Mouse (Mus musculus): Measurements from ENCODE around the gene Lrrc28.

Lrrc28 gene

GRCm38 (mm10) chr7:67645681-67646014, 580 bp upstream of the Lrrc28 start:
- DNase-seq (ENCODE audit: low read depth, low spot score): no peak

DNA sequence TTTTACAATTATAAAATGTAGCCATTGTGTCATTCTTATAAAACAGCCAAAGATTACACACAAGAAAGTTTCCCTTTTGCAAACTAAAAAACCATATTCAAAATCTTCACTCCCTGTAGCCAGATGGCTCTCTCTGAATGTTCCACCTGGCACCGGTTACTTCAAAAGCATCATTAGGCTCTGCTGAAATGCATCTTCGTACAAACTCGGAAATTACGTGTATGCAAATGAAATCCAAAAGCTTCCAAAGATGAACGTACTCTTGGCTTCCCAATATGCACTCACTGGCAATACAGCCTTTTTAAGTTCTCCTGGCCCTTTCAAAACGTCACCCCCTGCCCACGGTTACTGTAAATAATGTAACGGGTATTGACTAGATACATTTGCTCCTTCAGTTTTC, 777 bp downstream of the Lrrc28 start:
- no peak for DNase-seq (ENCODE audit: low read depth, low spot score)

DNA sequence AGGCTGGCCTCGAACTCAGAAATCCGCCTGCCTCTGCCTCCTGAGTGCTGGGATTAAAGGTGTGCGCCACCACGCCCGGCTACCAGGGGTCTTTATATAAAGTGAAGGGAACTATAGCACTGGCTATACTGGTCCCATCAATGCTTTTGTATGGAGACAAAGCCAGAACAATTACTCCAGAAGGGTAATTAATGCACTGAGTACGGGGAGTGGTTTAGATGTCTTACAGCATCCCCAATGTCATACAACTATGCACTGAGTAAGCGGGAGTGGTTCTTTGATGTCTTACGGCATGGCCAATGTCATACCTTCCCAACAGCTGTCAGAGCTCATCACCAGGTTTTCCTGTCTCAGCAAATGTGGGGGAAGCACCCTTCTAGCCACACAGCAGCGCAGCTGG, 2.1 kb downstream of the Lrrc28 start:
- DNase-seq (ENCODE audit: low read depth, low spot score): no peak

DNA sequence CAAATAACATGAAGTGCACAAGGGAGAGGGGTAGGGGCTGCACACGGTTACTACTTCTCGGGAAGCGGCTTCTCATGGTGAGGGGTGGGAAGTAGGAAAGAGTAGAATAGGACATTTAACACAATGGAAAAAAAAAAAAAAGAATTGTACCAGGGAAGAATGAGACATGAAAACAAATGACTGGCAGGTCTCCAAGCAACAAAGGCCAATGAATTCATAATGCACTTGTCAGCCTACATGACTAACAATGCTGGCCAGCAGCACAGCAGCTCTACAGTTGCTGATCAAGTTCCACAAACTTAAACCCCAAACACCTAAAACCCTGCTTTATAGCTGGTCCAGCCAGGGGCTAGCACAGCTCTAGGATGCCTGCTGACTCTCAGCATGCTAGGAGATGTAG, 6.1 kb downstream of the Lrrc28 start:
- DNase-seq (ENCODE audit: low read depth, low spot score): no peak

GRCm38 (mm10) chr7:67636161-67636560, 8.9 kb downstream of the Lrrc28 start:
- DNase-seq (ENCODE audit: low read depth, low spot score): no peak

DNA sequence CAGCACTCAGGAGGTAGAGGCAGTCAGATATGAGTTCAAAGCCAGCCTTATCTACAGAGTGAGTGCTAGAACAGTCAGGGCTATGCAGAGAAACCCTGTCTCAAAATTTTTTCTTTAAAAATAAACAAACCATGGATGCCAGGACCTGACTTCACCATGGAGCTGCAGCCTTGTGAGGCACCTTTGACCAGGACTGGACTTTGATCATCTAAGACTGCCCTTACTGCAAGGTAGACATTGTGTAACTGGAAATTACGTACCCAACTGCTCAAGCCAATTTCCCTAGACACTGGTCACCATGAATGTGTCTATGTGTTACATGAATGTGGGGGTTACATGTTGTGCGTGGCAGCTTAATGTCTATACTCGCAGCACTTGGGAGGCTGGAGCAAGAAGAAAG, 10.9 kb downstream of the Lrrc28 start:
- DNase-seq (ENCODE audit: low read depth, low spot score): no peak

GRCm38 (mm10) chr7:67632380-67632779, 12.7 kb downstream of the Lrrc28 start:
- DNase-seq (ENCODE audit: low read depth, low spot score): no peak

GRCm38 (mm10) chr7:67630817-67631216, 14.3 kb downstream of the Lrrc28 start:
- DNase-seq (ENCODE audit: low read depth, low spot score): peak; percentile 67

- DNase-seq (ENCODE audit: low read depth, low spot score): no peak
Measured at GRCm38 (mm10) chr7:67629681-67630080, 15.4 kb downstream of the Lrrc28 start.

GRCm38 (mm10) chr7:67626671-67627070, 18.4 kb downstream of the Lrrc28 start:
- no peak for DNase-seq (ENCODE audit: low read depth, low spot score)

DNA sequence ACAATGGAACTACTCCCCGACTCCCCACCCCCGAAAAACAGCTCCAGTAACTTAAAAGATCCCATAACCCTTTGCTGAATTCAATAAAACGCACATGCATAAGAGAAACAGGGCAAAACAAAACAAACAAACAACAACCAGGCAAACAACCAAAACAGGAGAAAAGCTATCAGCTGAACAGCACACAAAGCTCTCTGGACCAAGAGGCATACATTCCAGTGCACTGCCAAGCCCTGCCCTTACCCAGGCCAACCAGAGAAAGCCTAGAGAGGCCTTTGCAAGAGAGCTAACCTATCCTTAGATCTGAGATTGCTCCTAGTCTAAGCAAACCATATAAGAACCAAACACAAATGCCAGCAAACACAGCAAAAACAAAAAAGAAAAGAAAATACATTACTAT, 22.9 kb downstream of the Lrrc28 start:
- DNase-seq (ENCODE audit: low read depth, low spot score): no peak

DNA sequence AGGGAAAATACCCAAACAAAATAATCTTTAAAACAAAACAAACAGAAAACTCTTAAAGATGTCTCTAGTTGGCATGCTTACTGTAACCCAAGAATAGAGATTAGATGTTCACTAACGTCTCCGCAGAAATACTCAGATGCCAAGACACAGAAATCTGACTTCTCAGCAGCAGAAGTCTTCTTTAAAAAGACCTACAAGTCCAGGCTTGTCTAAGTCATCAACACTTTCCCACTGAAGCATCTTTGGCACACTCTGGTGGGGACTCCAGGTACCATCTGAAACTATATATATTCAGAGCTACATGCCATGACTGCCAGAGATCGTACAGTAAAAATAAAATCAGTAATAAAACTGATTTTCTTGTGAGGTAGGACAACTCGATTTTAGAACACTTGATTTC, 25.2 kb downstream of the Lrrc28 start:
- DNase-seq (ENCODE audit: low read depth, low spot score): no peak

- no peak for DNase-seq (ENCODE audit: low read depth, low spot score)
Measured at GRCm38 (mm10) chr7:67618316-67618715, 26.8 kb downstream of the Lrrc28 start.

DNA sequence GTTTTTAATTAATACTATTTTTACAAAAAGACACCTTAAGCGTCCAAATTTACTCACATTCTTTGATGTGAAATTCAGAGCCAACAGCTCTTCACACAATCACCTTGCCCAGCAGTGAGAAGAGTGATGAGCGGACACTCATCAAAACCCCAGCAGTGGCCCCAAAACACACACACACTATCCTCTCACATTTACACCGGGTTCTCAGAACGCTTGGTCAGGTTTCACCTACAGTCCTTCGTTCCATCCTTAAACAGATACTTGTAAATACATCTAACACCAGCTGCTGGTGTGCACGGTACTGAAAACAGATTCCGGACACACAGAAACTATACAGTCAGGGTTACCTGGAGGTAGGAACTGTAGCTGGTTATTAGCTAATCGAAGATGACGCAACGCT, 27.4 kb downstream of the Lrrc28 start:
- DNase-seq (ENCODE audit: low read depth, low spot score): no peak

DNA sequence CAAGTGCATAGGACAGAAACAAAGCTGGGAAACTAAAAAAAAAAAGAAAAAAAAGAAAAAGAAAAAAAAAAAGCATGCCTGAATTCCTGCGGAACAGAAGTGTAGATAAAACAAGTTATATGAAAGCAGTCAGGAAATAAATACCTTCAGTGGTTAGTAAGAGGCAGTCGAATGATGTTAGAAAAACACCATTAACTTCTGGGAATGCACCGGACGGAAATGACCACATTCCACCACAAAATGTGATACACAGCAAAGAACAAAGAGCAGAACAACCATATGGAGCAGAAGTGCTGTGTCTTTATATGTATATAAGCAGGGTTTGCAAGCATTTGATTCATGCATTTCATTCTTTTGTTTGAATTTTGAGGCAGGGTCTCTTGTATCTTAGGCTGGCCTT, 28.2 kb downstream of the Lrrc28 start:
- DNase-seq (ENCODE audit: low read depth, low spot score): no peak

DNA sequence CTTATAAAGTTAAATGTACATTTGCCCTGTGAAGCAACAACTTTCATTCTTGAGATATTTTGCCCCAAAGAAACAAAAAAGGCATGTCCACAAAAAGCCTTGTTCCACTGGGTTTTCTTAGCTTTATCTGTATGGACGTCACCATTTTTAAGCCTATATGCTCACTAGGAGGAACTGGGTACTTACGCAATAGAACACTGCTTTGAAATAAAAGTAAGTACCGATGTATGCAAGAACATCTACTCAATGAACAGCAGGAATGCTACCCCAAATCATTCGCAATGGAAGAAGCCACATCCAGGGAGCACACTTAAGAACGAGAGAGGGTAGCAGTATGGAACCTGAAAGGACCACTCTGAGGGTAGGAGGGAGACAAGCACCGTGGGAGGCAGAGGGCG, 30.6 kb downstream of the Lrrc28 start:
- no peak for DNase-seq (ENCODE audit: low read depth, low spot score)

- DNase-seq (ENCODE audit: low read depth, low spot score): no peak
Measured at GRCm38 (mm10) chr7:67613795-67614463, 31.1 kb downstream of the Lrrc28 start.

GRCm38 (mm10) chr7:67608348-67609024, 36.6 kb downstream of the Lrrc28 start:
- no peak for DNase-seq (ENCODE audit: low read depth, low spot score)

DNA sequence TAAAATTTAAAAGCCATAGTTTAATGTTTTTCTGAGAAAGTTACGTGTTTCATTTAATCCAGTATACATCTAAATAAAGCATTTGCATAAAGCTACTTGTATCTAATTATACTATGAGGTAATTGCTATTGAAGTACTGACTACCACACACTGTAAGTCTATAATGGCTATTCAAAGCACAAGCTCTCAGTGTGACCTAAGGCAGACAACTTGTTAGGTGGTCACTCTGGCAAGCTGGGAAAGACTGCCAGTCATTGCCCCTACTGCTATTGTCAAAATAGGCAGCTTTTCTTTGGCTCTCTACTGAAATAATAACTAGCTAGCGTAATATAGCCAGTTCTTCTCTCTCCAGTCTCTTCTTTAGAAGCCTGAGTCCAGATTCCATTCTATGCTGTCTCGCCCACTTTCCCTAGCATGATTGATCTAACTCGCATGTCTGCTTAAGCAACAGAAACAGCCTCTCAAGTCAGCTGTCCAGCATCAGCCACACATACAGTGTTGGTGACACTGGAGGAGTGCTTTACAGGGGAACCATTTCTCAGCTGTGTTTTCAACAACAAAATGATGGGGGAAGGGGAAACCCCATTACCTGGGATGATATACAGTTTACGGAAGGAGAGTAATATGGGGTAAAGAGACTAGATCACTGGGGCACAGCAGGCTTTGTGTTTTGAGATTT, 37.3 kb downstream of the Lrrc28 start:
- DNase-seq (ENCODE audit: low read depth, low spot score): no peak

DNA sequence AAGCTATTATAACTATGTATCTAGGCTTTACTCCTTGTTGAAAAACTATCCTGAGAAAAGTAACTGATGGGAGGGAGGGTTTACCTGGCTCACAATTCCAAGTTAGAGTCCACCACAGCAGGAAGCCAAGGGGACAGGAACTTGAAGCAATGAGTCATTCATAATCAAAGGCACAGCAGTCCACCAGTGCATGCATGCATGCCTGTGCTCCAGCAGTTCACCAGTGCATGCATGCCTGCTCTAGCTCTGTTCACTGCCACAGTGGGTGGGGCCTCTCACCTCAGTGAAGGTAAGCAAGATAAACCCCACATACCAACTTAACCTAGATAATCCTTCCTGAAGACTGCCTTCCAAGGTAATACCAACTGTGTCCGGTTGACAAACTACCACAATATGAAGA, 38.8 kb downstream of the Lrrc28 start:
- no peak for DNase-seq (ENCODE audit: low read depth, low spot score)

DNA sequence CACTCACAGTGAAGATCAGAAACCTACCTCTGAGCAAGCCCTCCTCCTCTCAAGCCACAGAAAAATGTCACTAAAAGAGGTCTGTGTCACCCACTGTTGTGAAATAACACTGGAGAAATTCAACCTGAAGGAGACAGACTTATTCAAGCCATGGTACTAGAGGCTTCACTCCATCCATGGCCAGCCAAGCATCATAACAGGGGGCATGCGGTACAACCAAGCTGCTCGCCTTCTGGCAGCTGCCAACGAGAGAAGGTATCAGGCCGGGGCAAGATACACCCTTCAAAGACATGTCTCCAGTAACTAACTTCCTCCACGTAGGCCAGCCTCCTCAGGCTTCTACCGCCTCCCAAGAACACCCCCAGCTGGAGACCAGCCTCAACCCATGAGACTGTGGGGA, 40.0 kb downstream of the Lrrc28 start:
- no peak for DNase-seq (ENCODE audit: low read depth, low spot score)

GRCm38 (mm10) chr7:67598050-67598449, 47.0 kb downstream of the Lrrc28 start:
- no peak for DNase-seq (ENCODE audit: low read depth, low spot score)

GRCm38 (mm10) chr7:67596961-67597360, 48.1 kb downstream of the Lrrc28 start:
- no peak for DNase-seq (ENCODE audit: low read depth, low spot score)

Measured in embryo, embryonic 11.5 days (tissue).